Mouse (Mus musculus): ENCODE measurements around the gene Slc25a35. TPM values are rescaled to one million over a fixed set of nuclear protein-coding genes. Genes with fewer than 3 reads are reported as not detected.

Gene Slc25a35
- total and polyA plus RNA-seq, 3 experiments = 0.83 to 1.6 TPM; not detected in 1

- peaks cover 27% of the 10 kb centered on the region for H3K27me3 ChIP-seq (replicated peaks)
- no peak overlapping the region for H3K9ac ChIP-seq (ENCODE audit: insufficient read depth, low read depth)
- in situ Hi-C loops (cut with MboI; ENCODE audit: low pct_ligation_motif_present, low pct_unique_long_range_greater_than_20kb, low sequenced_read_pairs) = no loop called here
- TF ChIP-seq MEF2A (IDR thresholded peaks at IDR 0.05; ENCODE audit: borderline replicate concordance, low read depth, low read length) (no peak), HCFC1 (IDR thresholded peaks at IDR 0.05; ENCODE audit: low read depth, low read length) (no peak), ZNF384 (IDR thresholded peaks at IDR 0.05; ENCODE audit: low read depth, low read length) (no peak), MAFK (IDR thresholded peaks at IDR 0.05; ENCODE audit: insufficient replicate concordance, low read length) (no peak), USF1 (IDR thresholded peaks at IDR 0.05; ENCODE audit: low read depth, low read length) (no peak), POLR2A (IDR thresholded peaks at IDR 0.05; ENCODE audit: low read depth, low read length) (no peak), MAZ (IDR thresholded peaks at IDR 0.05; ENCODE audit: low read depth, low read length) (no peak), ETS1 (conservative IDR thresholded peaks at IDR 0.05; ENCODE audit: low read depth, low read length) (no peak), PAX5 (IDR thresholded peaks at IDR 0.05; ENCODE audit: low read length) (no peak), JUND (conservative IDR thresholded peaks at IDR 0.05; ENCODE audit: low read depth, low read length) (no peak), USF2 (conservative IDR thresholded peaks at IDR 0.05; ENCODE audit: low read depth, low read length) (no peak), TBP (conservative IDR thresholded peaks at IDR 0.05; ENCODE audit: low read depth, low read length) (no peak), UBTF (IDR thresholded peaks at IDR 0.05; ENCODE audit: low read depth, low read length) (no peak), NRF1 (IDR thresholded peaks at IDR 0.05; ENCODE audit: low read depth, low read length) (no peak)
- peak overlapping the region; percentile 70; the same call in 1 of the 2 replicates for H3K4me2 ChIP-seq (ENCODE audit: insufficient read depth, low read depth, poor library complexity, severe bottlenecking)
- H3K36me3 ChIP-seq (replicated peaks in 1 of 2; ENCODE audit: control insufficient read depth in 1 of 2, insufficient read depth in 1 of 2, low read length in 1 of 2) = no peaks in the 10 kb centered on the region
- no peak overlapping the region for H3K27ac ChIP-seq (ENCODE audit: insufficient read depth, low read depth)
- no peaks in the 10 kb centered on the region for H3K79me2 ChIP-seq (replicated peaks; ENCODE audit: control insufficient read depth, extremely low read depth, insufficient read depth, poor library complexity, severe bottlenecking)
- peaks cover 0 to 9% of the 10 kb centered on the region in 2 experiments; a peak in 3 of 4 replicates for H3K4me1 ChIP-seq (ENCODE audit: control insufficient read depth in 1 of 2, insufficient read depth in 2 of 2)
- dilution Hi-C loops (cut with MboI; ENCODE audit: extremely low pct_ligation_motif_present, extremely low pct_unique_long_range_greater_than_20kb, low sequenced_read_pairs) = no loop called here
- DNase-seq (ENCODE audit: extremely low read depth) = no peak
- H3K4me3 ChIP-seq (replicated peaks in 1 of 3; ENCODE audit: low read depth in 2 of 3, low read length in 2 of 3, poor library complexity in 1 of 3) = no peak overlapping the region
- H3K9me3 ChIP-seq (replicated peaks; ENCODE audit: low read length) = no peaks in the 10 kb centered on the region
Measured at GRCm38 (mm10) chr11:68954408-68954807, 13.5 kb upstream of the Slc25a35 start.

- in situ Hi-C loops (cut with MboI; ENCODE audit: low pct_ligation_motif_present, low pct_unique_long_range_greater_than_20kb, low sequenced_read_pairs) = no loop called here
- Histone ChIP-seq H3K9ac (ENCODE audit: insufficient read depth, low read depth) (no peak overlapping the region), H3K9me3 (replicated peaks; ENCODE audit: low read length) (no peaks in the 10 kb centered on the region), H3K4me2 (ENCODE audit: insufficient read depth, low read depth, poor library complexity, severe bottlenecking) (peak overlapping the region; percentile 70; the same call in 1 of the 2 replicates), H3K36me3 (replicated peaks in 1 of 2; ENCODE audit: control insufficient read depth in 1 of 2, insufficient read depth in 1 of 2, low read length in 1 of 2) (no peaks in the 10 kb centered on the region), H3K79me2 (replicated peaks; ENCODE audit: control insufficient read depth, extremely low read depth, insufficient read depth, poor library complexity, severe bottlenecking) (no peaks in the 10 kb centered on the region), H3K4me1 (ENCODE audit: control insufficient read depth in 1 of 2, insufficient read depth in 2 of 2) (peaks cover 0 to 9% of the 10 kb centered on the region in 2 experiments; a peak in 3 of 4 replicates), H3K27ac (ENCODE audit: insufficient read depth, low read depth) (no peak overlapping the region), H3K27me3 (replicated peaks) (peaks cover 36% of the 10 kb centered on the region), H3K4me3 (replicated peaks in 1 of 3; ENCODE audit: low read depth in 2 of 3, low read length in 2 of 3, poor library complexity in 1 of 3) (no peak overlapping the region)
- dilution Hi-C loops (cut with MboI; ENCODE audit: extremely low pct_ligation_motif_present, extremely low pct_unique_long_range_greater_than_20kb, low sequenced_read_pairs) = no loop called here
- DNase-seq (ENCODE audit: extremely low read depth) = no peak
- TF ChIP-seq TCF12 (IDR thresholded peaks at IDR 0.05; ENCODE audit: low read depth, low read length) (no peak), JUN (IDR thresholded peaks at IDR 0.05; ENCODE audit: insufficient read depth, low read depth, low read length) (no peak), MAFK (IDR thresholded peaks at IDR 0.05; ENCODE audit: insufficient replicate concordance, low read length) (no peak), ELF1 (IDR thresholded peaks at IDR 0.05; ENCODE audit: low read depth, low read length) (no peak), USF1 (IDR thresholded peaks at IDR 0.05; ENCODE audit: low read depth, low read length) (no peak), JUND (conservative IDR thresholded peaks at IDR 0.05; ENCODE audit: low read depth, low read length) (no peak), ZMIZ1 (IDR thresholded peaks at IDR 0.05; ENCODE audit: low read depth, low read length) (no peak), MAZ (IDR thresholded peaks at IDR 0.05; ENCODE audit: low read depth, low read length) (no peak), TBP (conservative IDR thresholded peaks at IDR 0.05; ENCODE audit: low read depth, low read length) (no peak)
Measured at GRCm38 (mm10) chr11:68955473-68955872, 12.5 kb upstream of the Slc25a35 start.
